Mouse (Mus musculus) CH12.LX (cell line): ENCODE measurements around the gene Bsg. TPM values are rescaled to one million over a fixed set of nuclear protein-coding genes. Genes with fewer than 3 reads are reported as not detected.
A peak's percentile ranks its signal among the peaks of the same experiment; 100 is the strongest.

Source experiments
- DNase-seq: peaks from one replicate; pipeline ENCODE4 v3.0.0-alpha.2; 2013; ENCODE audit errors: extremely low read depth
- H3K27ac ChIP-seq: 2 replicates; pipeline ENCODE4 v1.5.1; 2012; ENCODE audit warnings: low read depth, mild to moderate bottlenecking, control low read depth, moderate library complexity; ENCODE audit not compliant: insufficient read depth
- H3K27me3 ChIP-seq: replicated peaks from 2 replicates; pipeline ENCODE3; 2012; ENCODE audit warnings: inconsistent platforms
- H3K36me3 ChIP-seq, 2 experiments: replicated peaks in 1 of 2; 2 replicates each; pipeline versions ENCODE3 to v1.6.1; 2012; ENCODE audit warnings: inconsistent platforms in 1 of 2, low read length in 1 of 2, mild to moderate bottlenecking in 1 of 2, mixed read lengths in 1 of 2, moderate library complexity in 1 of 2; ENCODE audit not compliant: control insufficient read depth in 1 of 2, insufficient read depth in 1 of 2
- H3K4me1 ChIP-seq, 2 experiments: 2 replicates each; pipeline ENCODE4 v1.6.1; 2012; ENCODE audit warnings: inconsistent platforms in 1 of 2, moderate library complexity in 1 of 2; ENCODE audit not compliant: insufficient read depth in 2 of 2, control insufficient read depth in 1 of 2
- H3K4me2 ChIP-seq: 2 replicates; pipeline ENCODE4 v1.6.1; 2012; ENCODE audit warnings: low read depth, mild to moderate bottlenecking, control low read depth; ENCODE audit not compliant: poor library complexity, insufficient read depth, severe bottlenecking
- H3K4me3 ChIP-seq, 3 experiments: fragments of 150-350 bp in 1 of 3; sonication (generic) in 1 of 3; replicated peaks in 1 of 3; 2 replicates each; pipeline versions ENCODE3 to v1.5.1; 2011 to 2012; ENCODE audit warnings: low read depth in 2 of 3, low read length in 2 of 3, mild to moderate bottlenecking in 2 of 3, moderate library complexity in 2 of 3, control low read depth in 1 of 3, improper control_type of control experiment in 1 of 3, inconsistent platforms in 1 of 3, mixed read lengths in 1 of 3; ENCODE audit not compliant: poor library complexity in 1 of 3
- H3K79me2 ChIP-seq: replicated peaks from 2 replicates; pipeline ENCODE4 v1.6.1; 2012; ENCODE audit warnings: mild to moderate bottlenecking, moderate library complexity; ENCODE audit not compliant: control insufficient read depth, poor library complexity, insufficient read depth, severe bottlenecking; ENCODE audit errors: extremely low read depth
- H3K9ac ChIP-seq: 2 replicates; pipeline ENCODE4 v1.6.1; 2012; ENCODE audit warnings: low read depth, mild to moderate bottlenecking, control low read depth, moderate library complexity; ENCODE audit not compliant: insufficient read depth
- H3K9me3 ChIP-seq: replicated peaks from 2 replicates; pipeline ENCODE3; 2012; ENCODE audit warnings: low read length, inconsistent platforms, mixed read lengths
- BHLHE40 ChIP-seq: IDR thresholded peaks from 2 replicates; pipeline ENCODE4 v1.6.1; 2011; ENCODE audit warnings: mild to moderate bottlenecking, low read depth, low read length, improper control_type of control experiment
- CHD1 ChIP-seq: IDR thresholded peaks from 2 replicates; pipeline ENCODE4 v1.6.1; 2012; ENCODE audit warnings: low read depth, low read length, improper control_type of control experiment, inconsistent platforms
- CTCF ChIP-seq, 2 experiments: IDR thresholded peaks in 1 of 2; conservative IDR thresholded peaks in 1 of 2; 2 replicates each; pipeline ENCODE4 v1.5.1; 2011 to 2012; ENCODE audit warnings: low read depth in 2 of 2, low read length in 2 of 2, improper control_type of control experiment in 1 of 2, inconsistent platforms in 1 of 2, mild to moderate bottlenecking in 1 of 2, moderate library complexity in 1 of 2
- E2F4 ChIP-seq: IDR thresholded peaks from 2 replicates; pipeline ENCODE4 v1.6.1; 2011; ENCODE audit warnings: low read depth, low read length, improper control_type of control experiment; ENCODE audit not compliant: insufficient replicate concordance
- ETS1 ChIP-seq: conservative IDR thresholded peaks from 2 replicates; pipeline ENCODE4 v1.6.1; 2012; ENCODE audit warnings: low read depth, mild to moderate bottlenecking, inconsistent platforms, low read length, improper control_type of control experiment, moderate library complexity
- GABPA ChIP-seq: IDR thresholded peaks from 2 replicates; pipeline ENCODE4 v1.6.1; 2012; ENCODE audit warnings: low read depth, low read length, improper control_type of control experiment, inconsistent platforms; ENCODE audit not compliant: insufficient replicate concordance
- HCFC1 ChIP-seq: IDR thresholded peaks from 2 replicates; pipeline ENCODE4 v1.6.1; 2012; ENCODE audit warnings: low read depth, mild to moderate bottlenecking, inconsistent platforms, low read length, improper control_type of control experiment
- IRF4 ChIP-seq: IDR thresholded peaks from 2 replicates; pipeline ENCODE4 v1.6.1; 2014; ENCODE audit warnings: low read depth, mild to moderate bottlenecking, inconsistent platforms, low read length, improper control_type of control experiment
- JUN ChIP-seq: IDR thresholded peaks from 2 replicates; pipeline ENCODE4 v1.6.1; 2011; ENCODE audit warnings: low read depth, mild to moderate bottlenecking, low read length, improper control_type of control experiment, moderate library complexity; ENCODE audit not compliant: insufficient read depth
- KAT2A ChIP-seq: IDR thresholded peaks from 2 replicates; pipeline ENCODE4 v1.6.1; 2012; ENCODE audit warnings: low read length, improper control_type of control experiment, inconsistent platforms; ENCODE audit not compliant: insufficient replicate concordance
- MAFK ChIP-seq: IDR thresholded peaks from 2 replicates; pipeline ENCODE4 v1.6.1; 2011; ENCODE audit warnings: low read length, improper control_type of control experiment; ENCODE audit not compliant: insufficient replicate concordance
- MAX ChIP-seq: IDR thresholded peaks from 2 replicates; pipeline ENCODE4 v1.6.1; 2011; ENCODE audit warnings: low read length, improper control_type of control experiment
- MAZ ChIP-seq: IDR thresholded peaks from 2 replicates; pipeline ENCODE4 v1.6.1; 2012; ENCODE audit warnings: low read depth, mild to moderate bottlenecking, inconsistent platforms, low read length, improper control_type of control experiment, moderate library complexity
- MXI1 ChIP-seq: IDR thresholded peaks from 2 replicates; pipeline ENCODE4 v1.6.1; 2011; ENCODE audit warnings: mild to moderate bottlenecking, low read depth, low read length, improper control_type of control experiment
- MYC ChIP-seq: IDR thresholded peaks from 2 replicates; pipeline ENCODE4 v1.6.1; 2011; ENCODE audit warnings: low read depth, mild to moderate bottlenecking, improper control_type of control experiment, low read length
- NELFE ChIP-seq: IDR thresholded peaks from 2 replicates; pipeline ENCODE4 v1.6.1; 2011; ENCODE audit warnings: low read depth, low read length, improper control_type of control experiment
- NRF1 ChIP-seq: IDR thresholded peaks from 2 replicates; pipeline ENCODE4 v1.6.1; 2014; ENCODE audit warnings: low read depth, mild to moderate bottlenecking, inconsistent platforms, low read length, improper control_type of control experiment, moderate library complexity
- PAX5 ChIP-seq: IDR thresholded peaks from 2 replicates; pipeline ENCODE4 v1.6.1; 2012; ENCODE audit warnings: low read length, inconsistent platforms, mixed read lengths
- POLR2A ChIP-seq: IDR thresholded peaks from 2 replicates; pipeline ENCODE4 v1.6.1; 2011; ENCODE audit warnings: low read depth, mild to moderate bottlenecking, improper control_type of control experiment, low read length
- RAD21 ChIP-seq: IDR thresholded peaks from 2 replicates; pipeline ENCODE4 v1.6.1; 2011; ENCODE audit warnings: low read depth, mild to moderate bottlenecking, low read length, improper control_type of control experiment, moderate library complexity
- RCOR1 ChIP-seq: conservative IDR thresholded peaks from 2 replicates; pipeline ENCODE4 v1.6.1; 2012; ENCODE audit warnings: low read depth, mild to moderate bottlenecking, inconsistent platforms, low read length, improper control_type of control experiment
- SMC3 ChIP-seq: IDR thresholded peaks from 2 replicates; pipeline ENCODE4 v1.6.1; 2011; ENCODE audit warnings: low read depth, low read length, improper control_type of control experiment
- TBP ChIP-seq: conservative IDR thresholded peaks from 2 replicates; pipeline ENCODE4 v1.6.1; 2011; ENCODE audit warnings: low read depth, low read length, improper control_type of control experiment
- TCF12 ChIP-seq: IDR thresholded peaks from 2 replicates; pipeline ENCODE4 v1.6.1; 2014; ENCODE audit warnings: low read depth, mild to moderate bottlenecking, inconsistent platforms, low read length, improper control_type of control experiment
- UBTF ChIP-seq: IDR thresholded peaks from 2 replicates; pipeline ENCODE4 v1.6.1; 2012; ENCODE audit warnings: low read depth, mild to moderate bottlenecking, inconsistent platforms, low read length, improper control_type of control experiment, moderate library complexity
- USF1 ChIP-seq: IDR thresholded peaks from 2 replicates; pipeline ENCODE4 v1.6.1; 2014; ENCODE audit warnings: low read depth, mild to moderate bottlenecking, inconsistent platforms, low read length, improper control_type of control experiment
- USF2 ChIP-seq: conservative IDR thresholded peaks from 2 replicates; pipeline ENCODE4 v1.6.1; 2011; ENCODE audit warnings: low read depth, low read length, improper control_type of control experiment
- ZC3H11A ChIP-seq: IDR thresholded peaks from 2 replicates; pipeline ENCODE4 v1.6.1; 2012; ENCODE audit warnings: low read depth, mild to moderate bottlenecking, inconsistent platforms, low read length, improper control_type of control experiment
- ZKSCAN1 ChIP-seq: IDR thresholded peaks from 2 replicates; pipeline ENCODE4 v1.6.1; 2012; ENCODE audit warnings: low read depth, inconsistent platforms, low read length, improper control_type of control experiment, borderline replicate concordance
- ZMIZ1 ChIP-seq: IDR thresholded peaks from 2 replicates; pipeline ENCODE4 v1.6.1; 2012; ENCODE audit warnings: low read depth, mild to moderate bottlenecking, inconsistent platforms, low read length, improper control_type of control experiment
- ZNF384 ChIP-seq: IDR thresholded peaks from 2 replicates; pipeline ENCODE4 v1.6.1; 2012; ENCODE audit warnings: low read depth, low read length, improper control_type of control experiment, inconsistent platforms
- dilution Hi-C: fragments of 300-500 bp; cut with MboI; formaldehyde crosslinking; loops from 2 replicates; pipeline ENCODE4 v1.14.3; 2020; ENCODE audit warnings: low sequenced_read_pairs; ENCODE audit not compliant: extremely low pct_unique_long_range_greater_than_20kb, extremely low pct_ligation_motif_present
- in situ Hi-C: fragments of 300-500 bp; cut with MboI; formaldehyde crosslinking; loops from 3 replicates; pipeline ENCODE4 v1.14.3; 2019; ENCODE audit warnings: low sequenced_read_pairs, low pct_ligation_motif_present, low pct_unique_long_range_greater_than_20kb, mixed read lengths
- polyA plus RNA-seq: library from polyadenylated mRNA; unstranded; fragments of >175 nt; gene quantifications from 2 replicates; pipeline ENCODE4 v1.2.1, GENCODE M21; 2012; ENCODE audit warnings: low read depth; ENCODE audit not compliant: insufficient read length
- total RNA-seq, 2 experiments: library from RNA; depleted of rRNA; stranded (reverse); fragments of 300-350 nt in 1 of 2; fragments of >200 nt in 1 of 2; gene quantifications; 2 replicates each; pipeline ENCODE4 v1.2.3; 2012 to 2014

Bsg gene
- total and polyA plus RNA-seq, 3 experiments: 360 to 710 (median 421) TPM

DNA sequence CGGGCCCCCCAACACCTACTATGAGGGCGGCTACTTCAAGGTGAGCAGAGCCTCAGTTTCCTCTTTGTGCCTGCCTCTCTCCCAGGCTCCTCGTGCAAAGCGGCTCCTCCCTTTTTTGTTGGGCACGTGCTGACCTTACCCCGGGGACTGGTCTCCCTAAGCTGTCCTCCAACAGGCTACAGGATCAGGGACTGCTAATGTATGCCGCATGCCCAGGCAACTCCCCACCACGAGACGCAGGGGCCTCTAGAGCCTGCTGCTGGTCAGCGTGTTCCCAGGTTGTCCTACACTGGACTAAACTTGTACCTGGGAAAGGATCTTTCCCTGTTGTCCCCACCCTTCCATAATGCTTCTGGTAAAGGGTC lies 21.8 kb upstream of the Bsg start:
- TF ChIP-seq MAX (peak; percentile 30; the same call in 1 of the 2 replicates), ZNF384 (no peak), MYC (peak; percentile 47; the same call in 1 of the 2 replicates), ZKSCAN1 (no peak), BHLHE40 (0 out of 2 replicates have a peak, but pooled peaks have one; percentile 42)
- in situ Hi-C loops: no loop called here
- dilution Hi-C loops: no loop called here
- Histone ChIP-seq H3K4me2 (peak overlapping the region; percentile 69; the same call in 1 of the 2 replicates), H3K27me3 (no peaks in the 10 kb centered on the region), H3K9ac (peak overlapping the region; percentile 97), H3K4me1 (peaks cover 24 to 35% of the 10 kb centered on the region in 2 experiments), H3K36me3 (peaks cover 28 to 42% of the 10 kb centered on the region in 2 experiments), H3K4me3 (peak overlapping the region; percentile 92 to 98 (median 93)), H3K27ac (peak overlapping the region; percentile 58), H3K79me2 (peaks cover 31% of the 10 kb centered on the region), H3K9me3 (peaks cover 2% of the 10 kb centered on the region)
- no peak for DNase-seq

DNA sequence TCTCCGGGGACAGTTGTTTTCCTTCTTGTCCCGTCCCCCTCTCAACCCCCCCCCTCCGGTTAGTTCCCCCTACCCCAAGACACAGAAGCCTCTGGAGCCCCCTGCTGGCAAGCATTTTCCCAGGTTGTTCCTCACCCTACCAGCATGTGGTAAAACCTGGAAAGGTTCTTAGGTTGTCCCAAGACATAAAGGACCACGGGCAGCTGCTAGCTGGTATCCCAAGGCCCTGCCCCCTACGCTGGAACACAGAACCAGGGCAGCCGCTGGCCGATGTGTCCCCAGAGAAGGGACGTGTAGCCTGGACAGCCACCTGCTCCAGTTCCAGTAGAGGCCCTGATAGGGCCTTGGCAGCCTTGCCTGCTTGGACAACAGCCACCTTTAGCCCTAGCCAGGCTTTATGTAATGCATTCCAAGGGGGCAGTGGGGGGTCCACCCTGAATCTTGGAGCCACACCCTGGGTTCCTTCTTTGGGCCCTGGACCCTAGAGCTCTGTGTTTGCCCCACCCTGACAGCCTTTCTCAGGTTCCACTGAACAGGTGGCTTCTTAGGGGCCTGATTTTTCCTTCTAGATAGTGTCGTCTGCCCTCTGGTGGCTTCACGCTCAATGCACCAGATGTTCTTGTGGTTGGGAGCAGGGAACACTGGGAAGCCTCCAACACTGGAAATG lies 21.2 kb upstream of the Bsg start:
- Histone ChIP-seq H3K27ac (no peak overlapping the region), H3K27me3 (no peaks in the 10 kb centered on the region), H3K9me3 (peaks cover 2% of the 10 kb centered on the region), H3K4me3 (peak overlapping the region; percentile 92 to 98 (median 93)), H3K79me2 (peaks cover 31% of the 10 kb centered on the region), H3K9ac (peak overlapping the region; percentile 97), H3K4me2 (peak overlapping the region; percentile 69), H3K36me3 (peaks cover 34 to 47% of the 10 kb centered on the region in 2 experiments), H3K4me1 (peaks cover 24 to 35% of the 10 kb centered on the region in 2 experiments)
- peak; percentile 74 for DNase-seq
- dilution Hi-C loops: no loop called here
- in situ Hi-C loops: no loop called here
- TF ChIP-seq E2F4 (no peak), ETS1 (no peak), ZMIZ1 (no peak), ZNF384 (no peak), CTCF (conservative IDR thresholded peaks at IDR 0.05 in 1 of 2, IDR thresholded peaks at IDR 0.05 in 1 of 2; ENCODE audit: low read depth in 2 of 2, low read length in 2 of 2) (peak in 1 of 2 experiments; percentile 68; a peak in 2 of 4 replicates), MAZ (no peak), RCOR1 (no peak), ZC3H11A (no peak), MAX (no peak; the same call in 1 of the 2 replicates), MYC (no peak; the same call in 1 of the 2 replicates), NELFE (no peak), JUN (no peak), POLR2A (no peak), HCFC1 (no peak), CHD1 (no peak), UBTF (no peak), USF1 (no peak), USF2 (no peak), TBP (no peak), PAX5 (no peak), MAFK (no peak), BHLHE40 (no peak), IRF4 (no peak), NRF1 (0 out of 2 replicates have a peak, but pooled peaks have one; percentile 14), GABPA (no peak), TCF12 (no peak), MXI1 (no peak; the same call in 1 of the 2 replicates), RAD21 (peak; percentile 40), SMC3 (peak; percentile 46), KAT2A (no peak)
